Mouse (Mus musculus): ENCODE measurements around the gene Olfr281.

GRCm38 (mm10) chr15:98410249-98410648 is 42.1 kb upstream of the Olfr281 start:
- TF ChIP-seq POLR2A (IDR thresholded peaks at IDR 0.05; ENCODE audit: low read depth, low read length) = no peak
- TF ChIP-seq CTCF (conservative IDR thresholded peaks at IDR 0.05 in 1 of 2, IDR thresholded peaks at IDR 0.05 in 1 of 2; ENCODE audit: low read depth in 2 of 2, low read length in 2 of 2) = no peak
- TF ChIP-seq CHD1 (IDR thresholded peaks at IDR 0.05; ENCODE audit: low read depth, low read length) = no peak
- no peak for TF ChIP-seq EP300 (IDR thresholded peaks at IDR 0.05; ENCODE audit: low read length)
- no peak for TF ChIP-seq SIN3A (IDR thresholded peaks at IDR 0.05; ENCODE audit: low read length)
- no peak for TF ChIP-seq MEF2A (IDR thresholded peaks at IDR 0.05; ENCODE audit: borderline replicate concordance, low read depth, low read length)
- no peak for TF ChIP-seq MAZ (IDR thresholded peaks at IDR 0.05; ENCODE audit: low read depth, low read length)
- TF ChIP-seq GABPA (IDR thresholded peaks at IDR 0.05; ENCODE audit: insufficient replicate concordance, low read depth, low read length) = no peak
- TF ChIP-seq MAX (IDR thresholded peaks at IDR 0.05; ENCODE audit: low read length) = no peak
- TF ChIP-seq HCFC1 (IDR thresholded peaks at IDR 0.05; ENCODE audit: low read depth, low read length) = no peak
- no peak for TF ChIP-seq NELFE (IDR thresholded peaks at IDR 0.05; ENCODE audit: low read depth, low read length)
- TF ChIP-seq ZKSCAN1 (IDR thresholded peaks at IDR 0.05; ENCODE audit: borderline replicate concordance, low read depth, low read length) = no peak
- TF ChIP-seq POLR2AphosphoS2 (IDR thresholded peaks at IDR 0.05; ENCODE audit: low read depth, low read length) = no peak
